Mouse (Mus musculus): ENCODE data around the gene Sh3pxd2b. TPM values are rescaled to one million over a fixed set of nuclear protein-coding genes. Genes with fewer than 3 reads are reported as not detected.

Gene Sh3pxd2b
- polyA plus RNA-seq, 1 experiment: 3.7 TPM

- H3K36me3 ChIP-seq (ENCODE audit: control insufficient read depth, insufficient read depth, low read length): no peaks in the 10 kb centered on the region
Measured at GRCm38 (mm10) chr11:32475487-32476236, 128.0 kb downstream of the Sh3pxd2b start.

More at GRCm38 (mm10) chr11:32475487-32476236, 128.0 kb downstream of the Sh3pxd2b start:
- WGBS: 90% methylated on average over 5 of the region's 5 CpGs
- H3K4me1 ChIP-seq (ENCODE audit: control insufficient read depth, insufficient read depth, low read length): no peaks in the 10 kb centered on the region
- no peak overlapping the region for H3K27ac ChIP-seq (ENCODE audit: insufficient read depth, low read depth, low read length)
- H3K27me3 ChIP-seq (replicated peaks; ENCODE audit: control insufficient read depth, insufficient read depth, low read length): no peaks in the 10 kb centered on the region
- DNase-seq: no peak
- TF ChIP-seq POLR2A (IDR thresholded peaks at IDR 0.05; ENCODE audit: low read depth, low read length): no peak
- 0 out of 2 replicates have a peak, but pooled peaks have one; percentile 1 for TF ChIP-seq CTCF (conservative IDR thresholded peaks at IDR 0.05; ENCODE audit: insufficient read depth, insufficient read length, low read depth, low read length)
- no peak overlapping the region for H3K4me3 ChIP-seq (ENCODE audit: insufficient read depth, low read depth, low read length)

Other genes starting within 250 kb of the Sh3pxd2b start
- 0.05 and 0.58 TPM in 2 replicates for gene Il9r, start 147.5 kb upstream of the Sh3pxd2b start, polyA plus RNA-seq (2012; rRNA removed)
- gene Snrnp25, start 142.4 kb upstream of the Sh3pxd2b start, polyA plus RNA-seq (2012; rRNA removed): 16.1 and 19.5 TPM in 2 replicates
- gene Rhbdf1, start 125.5 kb upstream of the Sh3pxd2b start, polyA plus RNA-seq (2012; rRNA removed): 81.7 and 110 TPM in 2 replicates
- gene Mpg, start 121.3 kb upstream of the Sh3pxd2b start, polyA plus RNA-seq (2012; rRNA removed): 12.5 and 13.4 TPM in 2 replicates
- gene Nprl3, start 80.1 kb upstream of the Sh3pxd2b start, polyA plus RNA-seq (2012; rRNA removed): 71.9 and 95.7 TPM in 2 replicates
- not detected in 2 replicates for gene Hba-x, start 71.4 kb upstream of the Sh3pxd2b start, polyA plus RNA-seq (2012; rRNA removed)
- 1,733 and 2,108 TPM in 2 replicates for gene Hba-a1, start 64.3 kb upstream of the Sh3pxd2b start, polyA plus RNA-seq (2012; rRNA removed)
- gene Hbq1b, start 60.9 kb upstream of the Sh3pxd2b start, polyA plus RNA-seq (2012; rRNA removed): 0.22 and 0.34 TPM in 2 replicates
- 4,083 and 5,122 TPM in 2 replicates for gene Hba-a2, start 51.3 kb upstream of the Sh3pxd2b start, polyA plus RNA-seq (2012; rRNA removed)
- gene Hbq1a, start 47.8 kb upstream of the Sh3pxd2b start, polyA plus RNA-seq (2012; rRNA removed): 0.18 and 0.45 TPM in 2 replicates
- 4.6 and 5.4 TPM in 2 replicates for gene Ubtd2, start 107.5 kb downstream of the Sh3pxd2b start, polyA plus RNA-seq (2012; rRNA removed)
- gene Efcab9, start 184.3 kb downstream of the Sh3pxd2b start, polyA plus RNA-seq (2012; rRNA removed): 0.14 TPM in 1 of 2 replicates, not detected in the other
- gene Stk10, start 185.5 kb downstream of the Sh3pxd2b start, polyA plus RNA-seq (2012; rRNA removed): 6.3 and 9.4 TPM in 2 replicates

All from kidney, adult 2 months (tissue).